Mouse (Mus musculus) heart, adult 2 months (tissue): ENCODE data around the gene Gstz1. TPM values are rescaled to one million over a fixed set of nuclear protein-coding genes. Genes with fewer than 3 reads are reported as not detected.

Source experiments
- DNase-seq, 2 experiments: peaks; one replicate each; pipeline ENCODE4 v3.0.0; 2021
- H3K27ac ChIP-seq: fragments of 200-600 bp; 2 replicates; pipeline ENCODE4 v1.8.1; 2022
- H3K27me3 ChIP-seq: fragments of 200-500 bp; 2 replicates; pipeline ENCODE4 v1.6.1; 2012; ENCODE audit warnings: mild to moderate bottlenecking, low read length, inconsistent platforms, mixed read lengths; ENCODE audit not compliant: control insufficient read depth, insufficient read depth
- H3K36me3 ChIP-seq: fragments of 200-500 bp; 2 replicates; pipeline ENCODE4 v1.6.1; 2012; ENCODE audit warnings: low read length, inconsistent platforms; ENCODE audit not compliant: control insufficient read depth, insufficient read depth
- H3K4me1 ChIP-seq: fragments of 200-500 bp; 2 replicates; pipeline ENCODE4 v1.6.1; 2011; ENCODE audit warnings: low read length; ENCODE audit not compliant: control insufficient read depth, insufficient read depth
- H3K4me3 ChIP-seq: fragments of 200-600 bp; 2 replicates; pipeline ENCODE4 v1.8.1; 2022
- H3K79me2 ChIP-seq: fragments of 200-500 bp; replicated peaks from 2 replicates; pipeline ENCODE4 v1.6.1; 2012; ENCODE audit warnings: mild to moderate bottlenecking, inconsistent platforms, low read length, moderate library complexity, mixed read lengths; ENCODE audit not compliant: control insufficient read depth, insufficient read depth
- H3K9ac ChIP-seq: fragments of 200-500 bp; 2 replicates; pipeline ENCODE4 v1.6.1; 2012; ENCODE audit warnings: low read depth, mild to moderate bottlenecking, control low read depth, inconsistent platforms, low read length, mixed read lengths
- CTCF ChIP-seq: fragments of 200-600 bp; IDR thresholded peaks from 2 replicates; pipeline ENCODE4 v1.8.1; 2022; ENCODE audit warnings: antibody characterized with exemption, mild to moderate bottlenecking, moderate library complexity
- EP300 ChIP-seq: fragments of 200-500 bp; IDR thresholded peaks from 2 replicates; pipeline ENCODE4 v1.6.1; 2011; ENCODE audit warnings: low read depth, low read length, control low read depth; ENCODE audit not compliant: insufficient read depth
- POLR2A ChIP-seq: fragments of 200-500 bp; IDR thresholded peaks from 2 replicates; pipeline ENCODE4 v1.6.1; 2011; ENCODE audit warnings: mild to moderate bottlenecking, low read depth, low read length, control low read depth; ENCODE audit not compliant: insufficient read depth
- WGBS: fragments of 180-500 bp; shearing (Covaris S2); methylation state at CpG from one replicate; pipeline ENCODE4 v1.1.7; 2018; 5-methylcytosine and 5-hydroxymethylcytosine counted together
- intact Hi-C: fragments of 180-260 bp; cut with DNase I; formaldehyde crosslinking; loops from one replicate; pipeline ENCODE4 v1.15.1; 2025
- polyA plus RNA-seq: library from polyadenylated mRNA; depleted of rRNA; stranded (reverse); fragments of >200 nt; gene quantifications from 2 replicates; pipeline ENCODE4 v1.2.3, GENCODE M21; 2012
- total RNA-seq, 2 experiments: library from RNA; stranded (reverse); gene quantifications; 2 replicates each; pipeline ENCODE4 v1.2.3; 2021

Gene Gstz1
- total and polyA plus RNA-seq, 3 experiments: 43.1 to 66.7 (median 46.0) TPM

DNA sequence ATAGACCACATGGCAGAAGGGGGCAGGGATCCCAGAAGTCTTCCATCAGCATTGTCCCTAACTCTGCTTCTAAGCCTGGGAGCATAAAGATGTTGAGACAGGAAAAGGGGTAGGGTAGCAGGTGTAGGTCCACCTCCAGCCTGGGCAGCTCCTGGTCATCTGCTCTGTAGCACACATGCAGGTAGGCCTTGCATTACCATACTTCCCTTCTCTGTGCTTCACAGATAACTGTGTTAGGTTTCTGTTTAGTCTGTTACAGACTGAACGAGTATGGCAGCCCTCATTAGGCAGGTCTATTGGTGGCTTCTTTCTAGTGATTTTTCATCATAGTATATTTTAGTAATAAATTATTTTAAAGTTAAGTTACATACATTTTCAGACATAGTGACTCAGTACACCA lies 13.3 kb downstream of the Gstz1 start:
- H3K9ac ChIP-seq: no peak overlapping the region
- no peaks in the 10 kb centered on the region for H3K4me1 ChIP-seq
- TF ChIP-seq EP300 (no peak), CTCF (no peak), POLR2A (no peak)
- intact Hi-C loops: no loop called here
- no peaks in the 10 kb centered on the region for H3K79me2 ChIP-seq
- DNase-seq: peak in 1 of 2 experiments; percentile 5
- 82% methylated on average over 1 of the region's 1 CpGs for WGBS
- H3K27ac ChIP-seq: no peak overlapping the region
- no peaks in the 10 kb centered on the region for H3K36me3 ChIP-seq
- H3K27me3 ChIP-seq: no peaks in the 10 kb centered on the region
- no peak overlapping the region for H3K4me3 ChIP-seq

- TF ChIP-seq EP300 (no peak), POLR2A (no peak), CTCF (no peak)
- no peaks in the 10 kb centered on the region for H3K27me3 ChIP-seq
- no peaks in the 10 kb centered on the region for H3K79me2 ChIP-seq
- no peaks in the 10 kb centered on the region for H3K36me3 ChIP-seq
- no peaks in the 10 kb centered on the region for H3K4me1 ChIP-seq
- intact Hi-C loops: no loop called here
- DNase-seq: no peak
- no peak overlapping the region for H3K9ac ChIP-seq
- H3K4me3 ChIP-seq: no peak overlapping the region
- WGBS: 87% methylated on average over 5 of the region's 5 CpGs
- no peak overlapping the region for H3K27ac ChIP-seq
Observed at GRCm38 (mm10) chr12:87160815-87161214, 13.8 kb downstream of the Gstz1 start.

DNA sequence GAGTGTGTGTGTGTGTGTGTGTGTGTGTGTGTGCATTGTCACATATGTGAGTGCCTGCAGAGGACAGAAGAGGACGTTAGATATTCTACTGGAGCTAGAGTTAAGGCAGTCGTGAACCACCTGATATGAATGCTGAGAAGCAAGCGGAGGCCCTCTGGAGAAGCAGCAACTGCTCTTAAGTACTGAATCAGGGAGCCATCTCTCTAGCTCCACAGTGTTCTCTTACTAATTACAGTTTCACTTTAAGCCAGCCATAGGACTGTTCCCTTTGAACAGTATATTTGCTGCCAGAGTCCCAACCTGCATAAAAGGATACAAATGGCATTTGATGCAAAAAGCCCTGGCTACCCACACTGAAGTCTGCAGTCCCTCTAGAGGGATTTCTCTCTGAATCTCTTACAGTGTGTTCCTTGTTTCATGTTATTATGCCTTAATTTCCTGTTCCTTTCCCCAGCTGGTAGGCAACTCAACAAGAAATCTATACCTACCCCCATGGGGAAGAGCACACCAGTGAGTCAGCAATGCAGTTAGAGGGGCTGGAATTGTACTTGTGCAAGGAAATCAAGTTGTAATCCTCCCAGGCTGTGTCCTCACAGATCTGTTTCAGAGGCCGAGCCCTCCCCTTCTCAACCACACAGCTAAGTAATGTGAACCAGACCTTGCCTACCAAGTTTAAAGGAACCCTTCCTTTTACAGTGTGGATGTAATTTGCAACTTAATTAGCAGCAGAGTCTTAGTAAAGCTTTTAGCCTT lies 28.4 kb downstream of the Gstz1 start:
- no peaks in the 10 kb centered on the region for H3K4me1 ChIP-seq
- no peak for TF ChIP-seq EP300
- H3K27ac ChIP-seq: no peak overlapping the region
- H3K36me3 ChIP-seq: no peaks in the 10 kb centered on the region
- no peak for DNase-seq
- H3K9ac ChIP-seq: no peak overlapping the region
- no peaks in the 10 kb centered on the region for H3K27me3 ChIP-seq
- no peaks in the 10 kb centered on the region for H3K79me2 ChIP-seq
- no peak overlapping the region for H3K4me3 ChIP-seq
- intact Hi-C loops: no loop called here
- WGBS: 68% methylated on average over 4 of the region's 4 CpGs

DNA sequence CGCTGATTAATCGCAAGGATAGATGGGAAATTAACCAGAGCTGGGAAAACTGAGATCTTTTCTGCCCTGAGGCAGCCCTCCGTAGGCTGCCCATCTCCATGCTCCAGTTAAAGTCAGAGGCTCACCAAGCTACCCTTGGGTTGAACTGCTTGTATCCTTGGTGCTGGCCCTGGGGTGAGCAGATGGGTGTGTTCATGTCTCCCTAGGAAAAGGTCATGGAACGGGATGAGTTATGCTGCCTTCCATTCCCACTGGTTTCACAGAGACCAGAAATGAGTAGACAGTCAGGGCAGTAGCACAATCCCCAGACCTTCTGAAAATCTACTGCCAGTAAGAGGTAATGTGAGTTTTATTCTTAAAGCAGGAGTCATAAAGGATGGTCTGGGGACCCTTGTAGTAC lies 30.7 kb downstream of the Gstz1 start:
- no peak overlapping the region for H3K9ac ChIP-seq
- no peaks in the 10 kb centered on the region for H3K79me2 ChIP-seq
- H3K36me3 ChIP-seq: no peaks in the 10 kb centered on the region
- H3K27me3 ChIP-seq: no peaks in the 10 kb centered on the region
- TF ChIP-seq EP300 (no peak), CTCF (no peak), POLR2A (no peak)
- intact Hi-C loops: no loop called here
- no peak overlapping the region for H3K27ac ChIP-seq
- H3K4me1 ChIP-seq: no peaks in the 10 kb centered on the region
- H3K4me3 ChIP-seq: no peak overlapping the region
- no peak for DNase-seq
- 97% methylated on average over 4 of the region's 4 CpGs for WGBS

DNA sequence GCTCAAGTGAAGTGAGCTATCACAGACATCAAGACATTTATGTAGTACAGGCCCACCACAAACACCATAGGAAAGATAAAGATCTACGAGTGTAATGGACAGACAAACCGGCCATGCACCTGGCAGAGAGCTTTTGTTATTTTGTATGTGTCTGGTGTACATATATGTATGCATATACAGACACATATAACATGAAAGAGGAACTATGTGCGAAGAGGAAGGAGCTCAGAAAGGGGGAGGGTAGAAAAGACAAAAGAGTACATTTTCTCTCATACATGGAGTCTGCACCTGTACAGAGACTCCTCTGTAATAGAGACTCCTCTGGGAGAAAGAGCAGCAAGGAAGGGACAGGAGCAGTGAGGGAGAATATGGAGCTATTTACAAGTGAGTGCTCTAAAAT lies 46.0 kb downstream of the Gstz1 start:
- intact Hi-C loops: no loop called here
- Histone ChIP-seq H3K27me3 (no peaks in the 10 kb centered on the region), H3K4me1 (no peaks in the 10 kb centered on the region), H3K4me3 (no peak overlapping the region), H3K79me2 (0 out of 2 replicates have a peak, but pooled peaks cover 2% of the 10 kb centered on the region), H3K36me3 (no peaks in the 10 kb centered on the region), H3K9ac (no peak overlapping the region), H3K27ac (no peak overlapping the region)
- no peak for TF ChIP-seq POLR2A
- WGBS: 84% methylated on average over 3 of the region's 3 CpGs
- DNase-seq: no peak

GRCm38 (mm10) chr12:87195069-87195468 lies 48.1 kb downstream of the Gstz1 start:
- DNase-seq: no peak
- intact Hi-C loops: no loop called here
- peaks cover 2% of the 10 kb centered on the region; the same call in 1 of the 2 replicates for H3K4me1 ChIP-seq
- H3K79me2 ChIP-seq: 0 out of 2 replicates have a peak, but pooled peaks cover 2% of the 10 kb centered on the region
- TF ChIP-seq EP300 (no peak), POLR2A (no peak), CTCF (no peak)
- H3K36me3 ChIP-seq: no peaks in the 10 kb centered on the region
- H3K27me3 ChIP-seq: no peaks in the 10 kb centered on the region
- WGBS: 71% methylated on average over 1 of the region's 1 CpGs
- no peak overlapping the region for H3K27ac ChIP-seq
- H3K9ac ChIP-seq: no peak overlapping the region
- no peak overlapping the region for H3K4me3 ChIP-seq
